Mouse (Mus musculus) heart, postnatal 0 days (tissue): ENCODE measurements around the gene Lypla2.

Experiments
- CTCF ChIP-seq: IDR thresholded peaks from 2 replicates; pipeline ENCODE4 v1.5.1; 2016; ENCODE audit warnings: antibody characterized with exemption, control low read depth, low read depth
- EP300 ChIP-seq: IDR thresholded peaks from 2 replicates; pipeline ENCODE4 v1.6.1; 2016; ENCODE audit warnings: antibody characterized with exemption, low read depth

- TF ChIP-seq EP300: no peak
- TF ChIP-seq CTCF: peak; percentile 96
These were observed 18.2 kb downstream of the Lypla2 start for GRCm38 (mm10) chr4:135954241-135954640.
